Mouse (Mus musculus): ENCODE data around the gene Bcor.

- no peak for TF ChIP-seq CTCF (IDR thresholded peaks at IDR 0.05; ENCODE audit: low read depth)
- no peak for TF ChIP-seq EP300 (IDR thresholded peaks at IDR 0.05; ENCODE audit: low read depth)
Measured at GRCm38 (mm10) chrX:12137121-12137521, 23.0 kb downstream of the Bcor start.

Measured in liver, postnatal 0 days (tissue).